Mouse (Mus musculus) naive thymus-derived CD4-positive, alpha-beta T cell, adult 2 months (primary cell): Measurements from ENCODE around the gene Echdc2.

Experiments used
- DNase-seq: peaks from one replicate; pipeline ENCODE4 v3.0.0-alpha.2; 2011; ENCODE audit warnings: low read depth

Echdc2 gene

DNA sequence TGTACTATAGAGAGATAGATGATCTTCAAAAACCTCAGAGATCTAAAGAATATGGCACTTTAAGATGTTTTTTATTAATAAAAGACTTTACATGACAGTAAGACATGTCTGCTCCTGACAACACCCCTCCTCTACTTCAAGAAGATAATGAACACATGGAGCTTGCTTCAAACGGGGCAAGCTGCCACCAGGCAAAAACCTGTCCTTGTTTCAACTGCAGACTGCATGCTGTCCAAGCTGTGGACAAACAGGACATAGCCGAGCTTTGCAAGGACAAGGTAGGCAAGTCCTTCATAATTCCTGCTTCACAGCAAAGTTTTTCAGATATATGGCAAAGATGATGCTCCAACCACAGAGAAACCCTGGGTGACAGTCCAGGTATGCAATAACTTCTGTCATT, 34.0 kb downstream of the Echdc2 start:
- DNase-seq, result no peak

DNA sequence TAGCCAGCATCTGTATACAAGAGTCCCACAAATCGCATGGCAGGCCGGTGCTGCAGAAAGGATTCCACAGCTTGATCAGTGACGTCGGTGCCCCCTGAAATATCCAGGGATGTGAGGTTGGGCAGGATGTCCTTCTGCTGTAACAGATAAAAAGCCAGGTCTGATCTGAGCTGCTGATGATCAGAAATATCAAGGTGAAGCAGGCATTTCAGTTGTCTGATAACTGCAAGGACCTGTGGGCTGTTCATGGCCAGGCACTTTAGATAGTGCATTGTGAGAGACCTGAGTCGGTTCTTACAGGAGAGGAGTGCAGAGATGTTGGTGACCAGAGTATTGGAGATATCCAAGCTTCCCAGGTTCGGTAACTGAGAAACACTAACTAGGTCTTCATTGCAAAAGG, 39.4 kb downstream of the Echdc2 start:
- DNase-seq, result no peak

DNA sequence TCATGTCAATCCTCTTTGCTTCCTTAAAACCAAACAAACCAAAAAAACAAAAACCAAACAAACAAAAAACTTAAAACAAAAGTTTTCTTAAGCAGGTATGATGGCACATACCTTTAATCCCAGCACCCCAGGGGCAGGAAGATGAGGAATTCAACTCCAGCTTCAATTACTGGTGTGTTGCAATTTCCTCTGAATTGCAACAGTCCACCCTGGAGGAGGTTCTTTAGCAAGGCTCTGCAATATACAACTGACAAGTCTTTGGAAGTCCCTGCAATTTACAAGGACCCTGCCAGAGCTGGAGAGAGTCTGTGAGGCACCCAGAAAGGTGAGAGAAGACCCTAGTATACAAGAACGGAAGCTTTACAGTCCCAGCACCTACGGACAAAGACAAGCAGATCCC, 47.8 kb downstream of the Echdc2 start:
- DNase-seq, result no peak

DNA sequence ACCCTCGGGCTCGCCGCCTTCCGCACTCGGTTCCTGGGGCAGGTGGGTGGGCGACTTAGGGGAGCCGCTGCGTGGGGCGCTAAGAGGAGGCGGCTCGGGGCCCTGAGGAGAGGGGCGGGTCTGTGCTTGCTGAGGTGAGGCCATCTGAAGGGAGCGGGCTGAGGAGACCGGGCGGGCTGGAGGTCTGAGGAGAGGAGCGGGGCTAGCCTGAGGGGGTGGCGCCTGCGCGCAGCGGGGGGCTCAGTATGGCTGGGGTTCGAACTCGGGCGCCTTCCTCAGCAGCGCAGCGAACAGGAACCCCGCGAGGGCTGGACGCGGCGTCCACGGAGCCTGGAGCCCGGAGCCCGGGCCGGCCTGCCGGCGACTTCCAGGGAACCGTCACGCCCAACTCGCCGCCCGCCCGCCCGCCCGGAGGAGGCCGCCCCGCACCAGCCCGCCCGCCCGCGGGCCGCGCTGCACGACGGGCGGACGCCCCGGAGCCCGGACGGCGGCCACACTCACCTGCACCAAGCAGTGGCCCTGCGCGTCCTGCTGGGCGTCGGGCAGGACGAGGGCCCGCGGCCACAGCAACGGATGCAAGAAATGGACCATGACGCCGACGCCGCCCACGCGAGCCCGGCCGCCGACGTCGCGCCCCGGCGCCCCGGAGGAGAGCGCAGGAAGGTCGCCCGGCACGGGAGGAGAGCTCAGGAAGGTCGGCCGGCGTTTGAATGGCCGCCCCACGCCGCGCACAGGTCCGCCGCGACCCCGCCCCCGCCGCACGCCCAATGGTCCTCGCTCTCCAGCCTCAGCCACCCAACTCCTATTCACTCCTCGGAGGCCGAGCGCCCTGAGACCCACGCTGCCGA, 52.3 kb downstream of the Echdc2 start, which contains the start of gene Zyg11a:
Gene Zyg11a (minus strand): TSS at position 717 of the 848 bp plus-strand sequence.
- no peak for DNase-seq

DNA sequence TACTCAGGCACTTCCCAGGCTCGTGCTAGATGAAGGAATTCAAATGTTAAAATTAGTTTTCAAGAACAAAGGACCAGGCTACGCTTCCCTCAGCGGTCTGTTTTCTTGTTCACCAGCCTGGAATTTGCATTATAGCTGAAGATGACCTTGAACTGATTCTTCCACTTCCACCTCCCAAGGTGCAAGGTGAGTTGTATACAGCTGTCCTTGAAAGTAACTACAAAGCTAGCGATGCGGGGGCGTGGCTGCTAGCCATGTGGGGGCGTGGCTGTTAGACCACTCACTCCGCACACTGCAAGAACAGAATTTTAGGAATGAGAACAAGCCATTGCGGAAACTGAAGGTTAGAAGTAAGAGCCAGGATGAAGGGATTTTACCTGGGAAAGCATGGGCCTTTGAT, 53.8 kb downstream of the Echdc2 start:
- no peak for DNase-seq

DNA sequence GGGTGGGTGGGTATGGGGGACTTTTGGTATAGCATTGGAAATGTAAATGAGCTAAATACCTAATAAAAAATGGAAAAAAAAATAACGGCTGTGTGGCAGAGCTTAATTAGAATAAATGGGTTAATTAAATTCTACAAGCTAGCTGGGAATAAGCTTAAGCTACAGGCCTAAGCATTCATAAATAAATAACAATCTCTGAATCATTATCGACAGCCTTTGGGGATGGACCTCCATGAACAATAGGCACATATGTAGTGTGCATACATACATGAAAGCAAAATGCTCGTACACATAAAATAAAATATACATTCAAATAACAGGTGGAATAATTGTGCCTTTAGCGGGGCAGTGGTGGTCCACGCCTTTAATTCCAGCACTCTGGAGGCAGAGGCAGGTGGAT, 57.3 kb downstream of the Echdc2 start:
- no peak for DNase-seq

DNA sequence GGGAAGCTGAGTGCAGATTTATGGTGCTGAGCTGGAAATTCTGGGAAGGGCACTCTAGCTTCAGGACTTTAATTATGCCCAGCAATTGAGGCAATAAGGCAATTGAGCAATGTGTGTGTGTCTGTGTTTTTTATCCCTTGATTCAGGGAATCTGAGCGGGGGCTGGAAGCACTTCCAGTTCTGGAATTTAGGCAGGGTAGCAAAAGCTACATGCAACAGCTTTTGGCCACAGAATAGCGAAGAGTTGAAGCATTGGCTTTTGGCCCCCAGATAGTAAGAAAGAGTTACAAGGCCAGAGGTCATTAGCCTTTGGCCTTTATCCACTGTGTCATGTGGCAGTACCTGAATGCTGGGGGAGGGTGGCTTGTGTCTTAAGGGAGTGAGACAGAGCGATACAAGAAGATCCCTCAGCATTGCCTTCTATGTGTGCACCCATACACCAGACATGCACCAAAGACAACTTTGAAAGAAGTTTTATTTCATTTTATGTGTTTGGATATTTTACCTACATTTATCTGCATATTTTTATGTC, 60.2 kb downstream of the Echdc2 start:
- no peak for DNase-seq
